Mouse (Mus musculus) ZHBTc4 (cell line): ENCODE results near the gene Btbd35f27.
"Not testable (repeated sequence)": the region's sequence is repeated elsewhere in the genome, so short reads cannot be mapped to it uniquely, and the experiment has no call there.

Experiments used
- DNase-seq: peaks from one replicate; pipeline ENCODE4 v3.0.0-alpha.2; 2011; ENCODE audit warnings: low read depth, low spot score

Gene Btbd35f27

DNA sequence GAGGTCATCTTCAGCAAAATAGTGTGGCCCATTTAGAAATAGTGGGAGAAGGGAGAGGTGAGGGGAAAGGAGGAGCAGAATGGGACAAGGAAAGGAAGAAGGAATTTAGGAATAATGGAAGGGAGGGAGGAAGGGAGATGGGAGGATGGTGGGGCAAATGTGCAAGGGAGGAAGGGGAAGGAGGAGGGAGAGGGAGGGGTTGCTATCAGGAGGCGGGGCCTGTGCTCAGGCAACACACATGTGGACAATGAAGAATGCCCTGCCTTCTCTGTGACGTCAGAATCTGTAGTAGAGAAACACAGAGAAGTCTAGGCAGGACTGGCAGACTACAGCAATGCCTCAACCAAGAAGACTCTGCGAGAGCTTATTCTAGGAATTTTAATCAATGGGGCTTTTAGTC, at the start of gene Btbd35f27:
Gene Btbd35f27 (plus strand): TSS at position 301 of the 400 bp plus-strand sequence.
- DNase-seq = not testable (repeated sequence)
